Mouse (Mus musculus) ovary, postnatal 36 days (tissue): Measurements from ENCODE around the gene Rsu1.

ENCODE experiments used
- DNase-seq: peaks from one replicate; pipeline ENCODE4 v3.0.0; 2022; ENCODE audit warnings: low spot score, mixed read lengths

Rsu1 gene

DNA sequence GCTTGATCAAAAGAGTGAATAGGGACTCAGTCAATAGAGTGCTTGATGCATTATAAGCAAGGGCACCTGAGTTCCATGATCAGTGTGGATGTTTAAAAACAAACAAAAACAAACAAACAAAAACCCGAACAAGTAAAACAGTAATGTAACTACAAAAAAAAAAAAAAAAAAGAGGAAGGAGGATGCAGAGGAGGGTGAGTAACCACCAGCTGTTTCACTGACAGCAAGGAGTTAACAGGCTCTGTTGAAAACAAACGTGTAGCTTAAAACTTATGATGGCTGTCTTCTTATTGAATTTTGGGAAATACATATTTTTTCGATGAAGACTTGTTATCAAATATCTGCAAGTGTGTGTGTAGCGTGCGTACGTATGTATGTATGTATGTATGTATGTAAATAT, 222.6 kb downstream of the Rsu1 start:
- DNase-seq = no peak

DNA sequence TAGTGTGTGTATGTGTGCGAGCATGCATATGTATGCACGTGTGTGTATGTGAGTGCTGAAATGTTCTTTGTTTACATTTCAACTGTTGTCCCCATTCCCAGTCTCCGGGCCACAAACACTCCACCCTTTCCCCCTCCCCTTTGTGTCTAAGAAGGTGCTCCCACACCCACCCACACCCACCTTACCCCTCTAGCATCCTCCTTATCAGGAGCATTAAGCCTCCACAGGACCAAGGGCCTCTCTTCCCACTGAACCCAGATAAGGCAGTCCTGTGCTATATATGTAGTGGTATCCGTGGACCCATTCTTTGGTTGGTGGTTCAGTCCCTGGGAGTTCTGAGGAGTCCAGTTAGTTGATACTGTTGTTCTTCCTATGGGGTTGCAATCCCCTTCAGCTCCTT, 226.7 kb downstream of the Rsu1 start:
- no peak for DNase-seq

DNA sequence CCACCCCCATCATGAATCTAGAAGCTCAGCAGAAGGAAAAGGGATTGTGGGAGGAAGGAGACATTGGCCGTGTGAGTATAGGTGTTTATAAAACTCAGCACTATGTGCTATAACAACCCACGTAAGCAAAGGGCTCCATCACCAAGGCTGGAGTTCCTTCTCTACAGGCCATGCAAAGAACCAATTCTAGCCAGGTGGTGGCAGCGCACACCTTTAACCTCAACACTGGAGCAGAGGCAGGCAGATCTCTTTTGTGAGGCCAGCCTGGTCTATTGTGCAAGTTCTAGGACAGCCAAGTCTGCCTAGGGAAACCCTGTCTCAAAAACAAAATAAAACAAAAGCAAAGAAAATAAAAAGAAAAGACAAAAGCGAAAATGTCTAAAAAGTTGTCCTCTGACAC, 231.4 kb downstream of the Rsu1 start:
- DNase-seq = no peak

DNA sequence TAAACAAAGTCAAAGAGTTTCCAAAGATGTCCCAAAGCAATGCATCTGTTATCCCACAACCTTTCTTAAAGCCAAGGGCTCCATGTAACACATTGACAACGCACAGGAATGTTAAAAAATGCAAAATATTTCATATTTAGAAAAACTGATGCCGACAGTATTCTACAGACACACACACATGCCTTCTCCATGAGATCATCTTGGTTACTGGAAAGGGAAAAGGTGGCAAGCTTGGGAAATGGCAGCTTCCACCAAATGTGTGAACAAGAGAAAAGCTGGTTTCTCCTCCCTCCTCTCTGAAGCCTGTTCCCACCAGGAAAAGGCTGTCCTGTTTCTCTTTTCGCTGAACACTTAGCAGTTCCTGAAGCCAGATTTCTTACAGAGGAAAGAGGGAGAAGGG, 232.4 kb downstream of the Rsu1 start:
- no peak for DNase-seq
